Mouse (Mus musculus): ENCODE results near the gene Dock1. TPM values are rescaled to one million over a fixed set of nuclear protein-coding genes. Genes with fewer than 3 reads are reported as not detected.

Gene Dock1
- total RNA-seq, 2 experiments from 2014 or later, result 146 to 153 TPM

GRCm38 (mm10) chr7:134941891-134942290 lies 271.4 kb downstream of the Dock1 start:
- DNase-seq (ENCODE audit: low spot score in 2 of 2), result no peak

- no peak for DNase-seq (ENCODE audit: low spot score in 2 of 2)
These were observed 272.6 kb downstream of the Dock1 start for GRCm38 (mm10) chr7:134943063-134943462.

GRCm38 (mm10) chr7:134943701-134944100 lies 273.2 kb downstream of the Dock1 start:
- DNase-seq (ENCODE audit: low spot score in 2 of 2), result peak in 1 of 2 experiments; percentile 10

GRCm38 (mm10) chr7:134945925-134946716 lies 275.7 kb downstream of the Dock1 start:
- no peak for DNase-seq (ENCODE audit: low spot score in 2 of 2)

- DNase-seq (ENCODE audit: low spot score in 2 of 2), result no peak
These were observed 288.6 kb downstream of the Dock1 start for GRCm38 (mm10) chr7:134959086-134959485.

GRCm38 (mm10) chr7:134960871-134961270 lies 290.4 kb downstream of the Dock1 start:
- DNase-seq (ENCODE audit: low spot score in 2 of 2), result no peak

- DNase-seq (ENCODE audit: low spot score in 2 of 2), result no peak
These were observed 291.2 kb downstream of the Dock1 start for GRCm38 (mm10) chr7:134961608-134962007.

GRCm38 (mm10) chr7:134990244-134990643 lies 319.8 kb downstream of the Dock1 start:
- DNase-seq (ENCODE audit: low spot score in 2 of 2), result no peak

GRCm38 (mm10) chr7:134990911-134991310 lies 320.5 kb downstream of the Dock1 start:
- DNase-seq (ENCODE audit: low spot score in 2 of 2), result no peak

GRCm38 (mm10) chr7:134994983-134995382 lies 324.5 kb downstream of the Dock1 start:
- DNase-seq (ENCODE audit: low spot score in 2 of 2), result no peak

- DNase-seq (ENCODE audit: low spot score in 2 of 2), result no peak
These were observed 331.8 kb downstream of the Dock1 start for GRCm38 (mm10) chr7:135002216-135002615.

GRCm38 (mm10) chr7:135002891-135003290 lies 332.4 kb downstream of the Dock1 start:
- peak in 1 of 2 experiments; percentile 12 for DNase-seq (ENCODE audit: low spot score in 2 of 2)

- DNase-seq (ENCODE audit: low spot score in 2 of 2), result no peak
These were observed 335.6 kb downstream of the Dock1 start for GRCm38 (mm10) chr7:135005964-135006560.

- DNase-seq (ENCODE audit: low spot score in 2 of 2), result no peak
These were observed 337.6 kb downstream of the Dock1 start for GRCm38 (mm10) chr7:135008021-135008420.

GRCm38 (mm10) chr7:135010997-135011396 lies 340.5 kb downstream of the Dock1 start:
- no peak for DNase-seq (ENCODE audit: low spot score in 2 of 2)

GRCm38 (mm10) chr7:135017531-135017930 lies 347.1 kb downstream of the Dock1 start:
- no peak for DNase-seq (ENCODE audit: low spot score in 2 of 2)

GRCm38 (mm10) chr7:135020762-135021161 lies 350.3 kb downstream of the Dock1 start:
- no peak for DNase-seq (ENCODE audit: low spot score in 2 of 2)

- DNase-seq (ENCODE audit: low spot score in 2 of 2), result no peak
These were observed 351.2 kb downstream of the Dock1 start for GRCm38 (mm10) chr7:135021544-135022100.

GRCm38 (mm10) chr7:135024531-135024930 lies 354.1 kb downstream of the Dock1 start:
- no peak for DNase-seq (ENCODE audit: low spot score in 2 of 2)

- no peak for DNase-seq (ENCODE audit: low spot score in 2 of 2)
These were observed 358.3 kb downstream of the Dock1 start for GRCm38 (mm10) chr7:135028716-135029115.

GRCm38 (mm10) chr7:135029136-135029535 lies 358.7 kb downstream of the Dock1 start:
- no peak for DNase-seq (ENCODE audit: low spot score in 2 of 2)

- DNase-seq (ENCODE audit: low spot score in 2 of 2), result no peak
These were observed 361.0 kb downstream of the Dock1 start for GRCm38 (mm10) chr7:135031466-135031865.

All from adrenal gland, postnatal 4 days (tissue).